Comparison of ENCODE assay signal across 8 mouse cellular contexts in the genomic region with DNA sequence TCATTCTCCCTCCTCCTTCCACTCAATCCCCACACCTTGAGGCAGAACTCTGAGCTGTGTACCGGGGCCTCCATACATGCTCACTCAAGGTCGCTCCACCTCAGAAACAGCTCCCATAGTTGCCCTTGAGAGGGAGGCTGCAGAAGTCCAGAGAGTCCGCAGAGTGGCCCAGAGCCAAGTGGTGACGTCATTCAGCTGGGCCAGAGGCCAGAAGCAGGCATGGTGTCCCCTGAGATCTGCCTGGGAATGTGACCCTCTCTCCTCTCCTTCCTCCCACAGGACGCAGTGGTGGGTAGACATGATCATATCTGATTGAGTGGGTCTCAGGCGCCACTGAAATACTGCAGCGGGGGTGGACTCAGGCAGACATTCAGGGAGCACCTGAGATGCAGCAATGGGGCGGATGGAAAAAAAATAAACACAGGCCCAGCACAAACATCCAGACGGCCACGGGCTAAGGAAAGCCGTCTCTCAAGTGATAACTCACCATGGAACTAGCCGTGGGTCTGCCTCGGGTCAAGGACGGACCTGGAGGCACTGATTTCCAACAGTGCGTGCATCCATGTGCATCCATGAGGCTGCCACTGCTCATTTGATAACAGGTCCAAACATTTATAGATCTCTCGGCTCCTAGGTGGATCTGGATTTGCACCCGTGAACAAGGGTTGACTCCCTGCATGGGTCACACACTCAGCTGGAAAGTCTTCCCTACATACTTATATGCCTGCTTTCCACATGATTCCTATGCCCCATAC. TPM values are rescaled to one million over a fixed set of nuclear protein-coding genes. Genes with fewer than 3 reads are reported as not detected.
A peak's percentile ranks its signal among the peaks of the same experiment; 100 is the strongest.
DNase-seq lines count a peak whose midpoint lies in the region; ATAC-seq lines count a peak whose summit lies in the region.

No protein-coding gene starts in this region.

- H3K36me3 ChIP-seq in hindbrain, embryonic 14.5 days (replicated peaks; ENCODE audit: control insufficient read depth, insufficient read depth), result no peaks in the 10 kb centered on the region
- no peaks in the 10 kb centered on the region for H3K36me3 ChIP-seq in hindbrain, embryonic 10.5 days

- WGBS in hindbrain, embryonic 14.5 days, result 71% methylated on average over 17 of the region's 17 CpGs
- WGBS in hindbrain, embryonic 10.5 days, result 78% methylated on average over 17 of the region's 17 CpGs

- H3K9ac ChIP-seq in hindbrain, embryonic 14.5 days, result no peak overlapping the region

- peak; percentile 40; the same call in 1 of the 2 replicates for ATAC-seq in hindbrain, embryonic 14.5 days (ENCODE audit: low FRiP score)

- H3K4me1 ChIP-seq in hindbrain, embryonic 14.5 days (replicated peaks; ENCODE audit: control insufficient read depth, insufficient read depth, low read length), result no peaks in the 10 kb centered on the region
- peaks cover 5% of the 10 kb centered on the region; the same call in 1 of the 2 replicates for H3K4me1 ChIP-seq in hindbrain, embryonic 10.5 days (replicated peaks)
- peaks cover 4% of the 10 kb centered on the region; the same call in 1 of the 2 replicates for H3K4me1 ChIP-seq in brown adipose tissue, adult 24 weeks (ENCODE audit: control insufficient read depth, insufficient read depth, insufficient read length, low read length)

- no peaks in the 10 kb centered on the region for H3K27me3 ChIP-seq in hindbrain, embryonic 14.5 days (ENCODE audit: control insufficient read depth, insufficient read depth, low read length)
- no peaks in the 10 kb centered on the region for H3K27me3 ChIP-seq in hindbrain, embryonic 10.5 days (ENCODE audit: insufficient read depth, poor library complexity, severe bottlenecking)

- no peak overlapping the region for H3K4me2 ChIP-seq in hindbrain, embryonic 14.5 days (replicated peaks)

- peaks cover 4% of the 10 kb centered on the region; the same call in 1 of the 2 replicates for H3K9me3 ChIP-seq in hindbrain, embryonic 14.5 days (ENCODE audit: control insufficient read depth, low read length)
- H3K9me3 ChIP-seq in hindbrain, embryonic 10.5 days, result 0 out of 2 replicates have a peak, but pooled peaks cover 7% of the 10 kb centered on the region

- H3K27ac ChIP-seq in hindbrain, embryonic 14.5 days, result no peak overlapping the region
- no peak overlapping the region for H3K27ac ChIP-seq in hindbrain, embryonic 10.5 days
- peak overlapping the region; percentile 36; the same call in 1 of the 2 replicates for H3K27ac ChIP-seq in brown adipose tissue, adult 24 weeks (replicated peaks; ENCODE audit: low read depth, low read length)

- no peak overlapping the region for H3K4me3 ChIP-seq in hindbrain, embryonic 14.5 days (replicated peaks; ENCODE audit: low read length)
- H3K4me3 ChIP-seq in hindbrain, embryonic 10.5 days, result no peak overlapping the region
- H3K4me3 ChIP-seq in brown adipose tissue, adult 24 weeks (ENCODE audit: insufficient read depth, low read depth, low read length), result no peak overlapping the region

- peak; percentile 60 for DNase-seq in hindbrain, embryonic 14.5 days (ENCODE audit: low spot score)
- no peak for DNase-seq in hindbrain, embryonic 10.5 days (ENCODE audit: low spot score)
- DNase-seq in heart, adult 18-20 months, result peak; percentile 77 to 79
- peak; percentile 93 for DNase-seq in kidney, adult 9 months
- peak; percentile 75 for DNase-seq in lung, postnatal 36 days
- DNase-seq in right cerebral cortex, adult 18-20 months, result no peak
- DNase-seq in embryo, embryonic 11 days, result no peak

RNA-seq across cellular contexts. Expression of a gene that starts 34.1 kb away (rescaled TPM):
- polyA plus RNA-seq in hindbrain, embryonic 14.5 days (2014; fragmentation: Nextera tagmentation; extraction: Ambion mirVana), result 42.1 and 42.4 TPM in 2 replicates
- 32.4 and 32.7 TPM in 2 replicates for polyA plus RNA-seq in hindbrain, embryonic 10.5 days (2016; fragmentation: Nextera tagmentation; extraction: Ambion mirVana)
- polyA plus RNA-seq in brown adipose tissue, adult 24 weeks (2012; ENCODE audit: insufficient read depth, insufficient read length, missing spikeins), result 30.7 and 39.5 TPM in 2 replicates
- 1 to 10 TPM; 5.4 to 6.7 TPM for total RNA-seq in heart, adult 18-20 months (2021)

RNA-seq across cellular contexts. Expression of a gene that starts 36.2 kb away (rescaled TPM):
- polyA plus RNA-seq in hindbrain, embryonic 14.5 days (2014; fragmentation: Nextera tagmentation; extraction: Ambion mirVana), result 45.2 and 45.3 TPM in 2 replicates
- polyA plus RNA-seq in hindbrain, embryonic 10.5 days (2016; fragmentation: Nextera tagmentation; extraction: Ambion mirVana), result 89.5 and 94.7 TPM in 2 replicates
- polyA plus RNA-seq in brown adipose tissue, adult 24 weeks (2012; ENCODE audit: insufficient read depth, insufficient read length, missing spikeins), result 7.3 and 17.4 TPM in 2 replicates
- 1 to 10 TPM; 2.3 to 2.7 TPM for total RNA-seq in heart, adult 18-20 months (2021)

Comparison
In these comparisons a context has a peak if more than half of its experiments do, and no peak if none do; other contexts are left out.
1. DNase-seq: peak in hindbrain, embryonic 14.5 days (single experiment), heart, adult 18-20 months (2 of 2), kidney, adult 9 months (single experiment) and lung, postnatal 36 days (single experiment); none in hindbrain, embryonic 10.5 days (single experiment), right cerebral cortex, adult 18-20 months (single experiment) and embryo, embryonic 11 days (single experiment).